Mouse (Mus musculus): ENCODE data around the gene Trim50. TPM values are rescaled to one million over a fixed set of nuclear protein-coding genes. Genes with fewer than 3 reads are reported as not detected.
A peak's percentile ranks its signal among the peaks of the same experiment; 100 is the strongest.

Gene Trim50
- polyA plus RNA-seq, 1 experiment from 2014 or later: not detected

- no peak overlapping the region for H3K9ac ChIP-seq (replicated peaks; ENCODE audit: low read length)
- H3K4me1 ChIP-seq (ENCODE audit: insufficient read depth, low read length): no peaks in the 10 kb centered on the region
- H3K4me3 ChIP-seq (ENCODE audit: low read length): no peak overlapping the region
- no peak overlapping the region for H3K27ac ChIP-seq (ENCODE audit: low read length)
- no peak for ATAC-seq (ENCODE audit: low FRiP score, low TSS enrichment)
- H3K9me3 ChIP-seq (ENCODE audit: low read length): no peaks in the 10 kb centered on the region
- no peak overlapping the region for H3K4me2 ChIP-seq (replicated peaks; ENCODE audit: low read depth, low read length)
- peaks cover 89% of the 10 kb centered on the region for H3K36me3 ChIP-seq (ENCODE audit: insufficient read depth, low read length)
- H3K27me3 ChIP-seq (ENCODE audit: insufficient read depth, low read length): no peaks in the 10 kb centered on the region
- 97% methylated on average over 10 of the region's 10 CpGs for WGBS
Observed at GRCm38 (mm10) chr5:135381356-135381925, 28.3 kb downstream of the Trim50 start.

- Histone ChIP-seq H3K4me3 (ENCODE audit: low read length) (no peak overlapping the region), H3K9me3 (ENCODE audit: low read length) (no peaks in the 10 kb centered on the region), H3K27me3 (ENCODE audit: insufficient read depth, low read length) (no peaks in the 10 kb centered on the region), H3K27ac (ENCODE audit: low read length) (no peak overlapping the region), H3K4me2 (replicated peaks; ENCODE audit: low read depth, low read length) (no peak overlapping the region), H3K36me3 (ENCODE audit: insufficient read depth, low read length) (peaks cover 90% of the 10 kb centered on the region), H3K9ac (replicated peaks; ENCODE audit: low read length) (no peak overlapping the region), H3K4me1 (ENCODE audit: insufficient read depth, low read length) (no peaks in the 10 kb centered on the region)
- ATAC-seq (ENCODE audit: low FRiP score, low TSS enrichment): no peak
- WGBS: 92% methylated on average over 7 of the region's 7 CpGs
Observed at GRCm38 (mm10) chr5:135382746-135383145, 29.7 kb downstream of the Trim50 start.

- H3K27ac ChIP-seq (ENCODE audit: low read length): no peak overlapping the region
- no peak for ATAC-seq (ENCODE audit: low FRiP score, low TSS enrichment)
Observed at GRCm38 (mm10) chr5:135383771-135384170, 30.7 kb downstream of the Trim50 start.

GRCm38 (mm10) chr5:135394004-135394823, 41.1 kb downstream of the Trim50 start, which contains the start of gene Pom121:
Gene Pom121, minus strand, starts transcription at chr5:135394546.
- under 1% methylated on average over 90 of the region's 110 CpGs for WGBS
- H3K9me3 ChIP-seq (ENCODE audit: low read length): no peaks in the 10 kb centered on the region
- peak within 1 kb of the TSS; percentile 87 for H3K27ac ChIP-seq (ENCODE audit: low read length)
- H3K4me3 ChIP-seq (ENCODE audit: low read length): peak within 1 kb of the TSS; percentile 96
- H3K9ac ChIP-seq (replicated peaks; ENCODE audit: low read length): peak within 1 kb of the TSS; percentile 98
- H3K36me3 ChIP-seq (ENCODE audit: insufficient read depth, low read length): peaks cover 29% of the 10 kb centered on the region
- H3K4me2 ChIP-seq (replicated peaks; ENCODE audit: low read depth, low read length): peak within 1 kb of the TSS; percentile 66
- H3K27me3 ChIP-seq (ENCODE audit: insufficient read depth, low read length): no peaks in the 10 kb centered on the region
- peaks cover 14% of the 10 kb centered on the region for H3K4me1 ChIP-seq (ENCODE audit: insufficient read depth, low read length)
- peak; percentile 84 for ATAC-seq (ENCODE audit: low FRiP score, low TSS enrichment)

More at GRCm38 (mm10) chr5:135383771-135384170, 30.7 kb downstream of the Trim50 start:
- Histone ChIP-seq H3K4me3 (ENCODE audit: low read length) (no peak overlapping the region), H3K36me3 (ENCODE audit: insufficient read depth, low read length) (peaks cover 90% of the 10 kb centered on the region), H3K27me3 (ENCODE audit: insufficient read depth, low read length) (no peaks in the 10 kb centered on the region), H3K4me2 (replicated peaks; ENCODE audit: low read depth, low read length) (no peak overlapping the region), H3K9ac (replicated peaks; ENCODE audit: low read length) (no peak overlapping the region), H3K9me3 (ENCODE audit: low read length) (no peaks in the 10 kb centered on the region), H3K4me1 (ENCODE audit: insufficient read depth, low read length) (no peaks in the 10 kb centered on the region)
- WGBS: 87% methylated on average over 10 of the region's 10 CpGs

GRCm38 (mm10) chr5:135395826-135396225, 42.7 kb downstream of the Trim50 start:
- 46% methylated on average over 5 of the region's 5 CpGs for WGBS
- H3K9me3 ChIP-seq (ENCODE audit: low read length): no peaks in the 10 kb centered on the region
- no peak overlapping the region for H3K27ac ChIP-seq (ENCODE audit: low read length)
- H3K36me3 ChIP-seq (ENCODE audit: insufficient read depth, low read length): peaks cover 15% of the 10 kb centered on the region
- H3K4me1 ChIP-seq (ENCODE audit: insufficient read depth, low read length): peaks cover 14% of the 10 kb centered on the region
- no peak overlapping the region for H3K4me3 ChIP-seq (ENCODE audit: low read length)
- no peaks in the 10 kb centered on the region for H3K27me3 ChIP-seq (ENCODE audit: insufficient read depth, low read length)
- no peak overlapping the region for H3K9ac ChIP-seq (replicated peaks; ENCODE audit: low read length)
- H3K4me2 ChIP-seq (replicated peaks; ENCODE audit: low read depth, low read length): no peak overlapping the region
- ATAC-seq (ENCODE audit: low FRiP score, low TSS enrichment): no peak

GRCm38 (mm10) chr5:135399382-135399781, 46.3 kb downstream of the Trim50 start:
- no peak overlapping the region for H3K27ac ChIP-seq (ENCODE audit: low read length)
- no peak overlapping the region for H3K9ac ChIP-seq (replicated peaks; ENCODE audit: low read length)
- H3K4me2 ChIP-seq (replicated peaks; ENCODE audit: low read depth, low read length): no peak overlapping the region
- ATAC-seq (ENCODE audit: low FRiP score, low TSS enrichment): no peak
- 51% methylated on average over 6 of the region's 6 CpGs for WGBS
- H3K27me3 ChIP-seq (ENCODE audit: insufficient read depth, low read length): no peaks in the 10 kb centered on the region
- H3K4me3 ChIP-seq (ENCODE audit: low read length): no peak overlapping the region
- H3K9me3 ChIP-seq (ENCODE audit: low read length): no peaks in the 10 kb centered on the region
- H3K4me1 ChIP-seq (ENCODE audit: insufficient read depth, low read length): peaks cover 5% of the 10 kb centered on the region; the same call in 1 of the 2 replicates
- no peaks in the 10 kb centered on the region for H3K36me3 ChIP-seq (ENCODE audit: insufficient read depth, low read length)

GRCm38 (mm10) chr5:135400244-135400643, 47.1 kb downstream of the Trim50 start:
- Histone ChIP-seq H3K9ac (replicated peaks; ENCODE audit: low read length) (no peak overlapping the region), H3K4me3 (ENCODE audit: low read length) (no peak overlapping the region), H3K4me1 (ENCODE audit: insufficient read depth, low read length) (no peaks in the 10 kb centered on the region), H3K36me3 (ENCODE audit: insufficient read depth, low read length) (no peaks in the 10 kb centered on the region), H3K4me2 (replicated peaks; ENCODE audit: low read depth, low read length) (no peak overlapping the region), H3K27me3 (ENCODE audit: insufficient read depth, low read length) (no peaks in the 10 kb centered on the region), H3K9me3 (ENCODE audit: low read length) (no peaks in the 10 kb centered on the region), H3K27ac (ENCODE audit: low read length) (no peak overlapping the region)
- no peak for ATAC-seq (ENCODE audit: low FRiP score, low TSS enrichment)
- 6% methylated on average over 2 of the region's 2 CpGs for WGBS

- H3K9ac ChIP-seq (replicated peaks; ENCODE audit: low read length): no peak overlapping the region
Observed at GRCm38 (mm10) chr5:135404623-135405022, 51.5 kb downstream of the Trim50 start.

GRCm38 (mm10) chr5:135405437-135405836, 52.3 kb downstream of the Trim50 start:
- H3K4me3 ChIP-seq (ENCODE audit: low read length): no peak overlapping the region
- ATAC-seq (ENCODE audit: low FRiP score, low TSS enrichment): no peak
- H3K9me3 ChIP-seq (ENCODE audit: low read length): no peaks in the 10 kb centered on the region
- H3K27me3 ChIP-seq (ENCODE audit: insufficient read depth, low read length): no peaks in the 10 kb centered on the region
- H3K9ac ChIP-seq (replicated peaks; ENCODE audit: low read length): no peak overlapping the region
- 86% methylated on average over 8 of the region's 9 CpGs for WGBS
- no peaks in the 10 kb centered on the region for H3K4me1 ChIP-seq (ENCODE audit: insufficient read depth, low read length)
- no peak overlapping the region for H3K27ac ChIP-seq (ENCODE audit: low read length)
- H3K36me3 ChIP-seq (ENCODE audit: insufficient read depth, low read length): peaks cover 14% of the 10 kb centered on the region
- H3K4me2 ChIP-seq (replicated peaks; ENCODE audit: low read depth, low read length): no peak overlapping the region

More at GRCm38 (mm10) chr5:135404623-135405022, 51.5 kb downstream of the Trim50 start:
- H3K4me1 ChIP-seq (ENCODE audit: insufficient read depth, low read length): no peaks in the 10 kb centered on the region
- 39% methylated on average over 20 of the region's 20 CpGs for whole genome bisulfite sequencing
- peaks cover 6% of the 10 kb centered on the region for H3K36me3 ChIP-seq (ENCODE audit: insufficient read depth, low read length)
- H3K9me3 ChIP-seq (ENCODE audit: low read length): no peaks in the 10 kb centered on the region
- H3K4me3 ChIP-seq (ENCODE audit: low read length): no peak overlapping the region
- H3K4me2 ChIP-seq (replicated peaks; ENCODE audit: low read depth, low read length): no peak overlapping the region
- H3K27me3 ChIP-seq (ENCODE audit: insufficient read depth, low read length): no peaks in the 10 kb centered on the region
- H3K27ac ChIP-seq (ENCODE audit: low read length): no peak overlapping the region
- ATAC-seq (ENCODE audit: low FRiP score, low TSS enrichment): peak; percentile 46; the same call in 1 of the 2 replicates

- H3K4me3 ChIP-seq (ENCODE audit: low read length): no peak overlapping the region
- H3K27me3 ChIP-seq (ENCODE audit: insufficient read depth, low read length): no peaks in the 10 kb centered on the region
- no peak for ATAC-seq (ENCODE audit: low FRiP score, low TSS enrichment)
- no peak overlapping the region for H3K4me2 ChIP-seq (replicated peaks; ENCODE audit: low read depth, low read length)
- H3K9me3 ChIP-seq (ENCODE audit: low read length): no peaks in the 10 kb centered on the region
- no peak overlapping the region for H3K27ac ChIP-seq (ENCODE audit: low read length)
- peaks cover 26% of the 10 kb centered on the region for H3K36me3 ChIP-seq (ENCODE audit: insufficient read depth, low read length)
- WGBS: 80% methylated on average over 4 of the region's 4 CpGs
- no peaks in the 10 kb centered on the region for H3K4me1 ChIP-seq (ENCODE audit: insufficient read depth, low read length)
- no peak overlapping the region for H3K9ac ChIP-seq (replicated peaks; ENCODE audit: low read length)
Observed at GRCm38 (mm10) chr5:135408114-135408513, 55.0 kb downstream of the Trim50 start.

Measured in kidney, embryonic 16.5 days (tissue).